Mouse (Mus musculus): ENCODE measurements around the gene Rnps1. TPM values are rescaled to one million over a fixed set of nuclear protein-coding genes. Genes with fewer than 3 reads are reported as not detected.
"Not testable (repeated sequence)": the region's sequence is repeated elsewhere in the genome, so short reads cannot be mapped to it uniquely, and the experiment has no call there.

Gene Rnps1
- polyA plus RNA-seq, 1 experiment from 2014 or later: 196 TPM

DNA sequence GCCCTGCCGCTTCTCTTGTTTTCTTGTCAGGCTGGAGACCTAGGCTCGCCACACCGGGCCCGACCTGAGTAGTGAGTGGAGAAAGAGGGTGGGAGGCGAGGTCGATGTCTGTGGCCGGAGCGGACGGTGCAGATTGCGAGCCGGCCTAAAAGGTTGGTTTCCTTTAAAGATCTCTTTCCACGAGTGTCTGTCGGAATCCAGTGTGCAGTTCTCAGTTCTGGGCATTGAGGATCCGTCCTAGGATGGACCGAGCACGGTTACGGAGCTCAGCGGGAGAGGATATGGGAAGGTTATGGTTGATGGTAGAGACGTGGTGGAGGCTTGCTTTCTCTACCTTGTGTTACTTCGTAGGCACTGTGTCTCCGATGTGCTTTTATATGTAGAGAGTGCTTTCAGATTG lies 646 bp downstream of the Rnps1 start:
- H3K9me3 ChIP-seq (ENCODE audit: control insufficient read depth, low read length): no peaks in the 10 kb centered on the region
- peak overlapping the region; percentile 89 for H3K9ac ChIP-seq (ENCODE audit: low read length)
- no peaks in the 10 kb centered on the region for H3K27me3 ChIP-seq (ENCODE audit: control insufficient read depth, insufficient read depth, low read length)
- H3K27ac ChIP-seq (replicated peaks in 1 of 2; ENCODE audit: control insufficient read depth in 1 of 2, insufficient read depth in 1 of 2, low read depth in 2 of 2, low read length in 2 of 2): peak overlapping the region; percentile 89 to 92
- H3K4me1 ChIP-seq (ENCODE audit: control insufficient read depth in 2 of 2, insufficient read depth in 2 of 2, low read length in 2 of 2): peaks cover 4 to 35% of the 10 kb centered on the region in 2 experiments
- peaks cover 55% of the 10 kb centered on the region for H3K36me3 ChIP-seq (ENCODE audit: control insufficient read depth, insufficient read depth, low read length)
- peak overlapping the region; percentile 55 to 80 for H3K4me3 ChIP-seq (ENCODE audit: control insufficient read depth in 1 of 2, insufficient read depth in 1 of 2, low read depth in 1 of 2, low read length in 2 of 2)
- WGBS: under 1% methylated on average over 21 of the region's 21 CpGs
- peak overlapping the region; percentile 75 for H3K4me2 ChIP-seq (ENCODE audit: low read length)
- no peak for ATAC-seq (ENCODE audit: insufficient number of reproducible peaks, insufficient read depth, low FRiP score, low read depth)

- WGBS: 88% methylated on average over 3 of the region's 3 CpGs
- H3K27me3 ChIP-seq (ENCODE audit: control insufficient read depth, insufficient read depth, low read length): no peaks in the 10 kb centered on the region
- peak overlapping the region; percentile 89 for H3K9ac ChIP-seq (ENCODE audit: low read length)
- H3K9me3 ChIP-seq (ENCODE audit: control insufficient read depth, low read length): no peaks in the 10 kb centered on the region
- H3K4me1 ChIP-seq (ENCODE audit: control insufficient read depth in 2 of 2, insufficient read depth in 2 of 2, low read length in 2 of 2): peaks cover 4 to 35% of the 10 kb centered on the region in 2 experiments
- peaks cover 56% of the 10 kb centered on the region for H3K36me3 ChIP-seq (ENCODE audit: control insufficient read depth, insufficient read depth, low read length)
- H3K4me2 ChIP-seq (ENCODE audit: low read length): peak overlapping the region; percentile 75
- H3K27ac ChIP-seq (replicated peaks in 1 of 2; ENCODE audit: control insufficient read depth in 1 of 2, insufficient read depth in 1 of 2, low read depth in 2 of 2, low read length in 2 of 2): no peak overlapping the region
- no peak for ATAC-seq (ENCODE audit: insufficient number of reproducible peaks, insufficient read depth, low FRiP score, low read depth)
- H3K4me3 ChIP-seq (ENCODE audit: control insufficient read depth in 1 of 2, insufficient read depth in 1 of 2, low read depth in 1 of 2, low read length in 2 of 2): peak overlapping the region in 1 of 2 experiments; percentile 80; a peak in 3 of 4 replicates
These were observed 1.8 kb downstream of the Rnps1 start for GRCm38 (mm10) chr17:24416051-24416652.

DNA sequence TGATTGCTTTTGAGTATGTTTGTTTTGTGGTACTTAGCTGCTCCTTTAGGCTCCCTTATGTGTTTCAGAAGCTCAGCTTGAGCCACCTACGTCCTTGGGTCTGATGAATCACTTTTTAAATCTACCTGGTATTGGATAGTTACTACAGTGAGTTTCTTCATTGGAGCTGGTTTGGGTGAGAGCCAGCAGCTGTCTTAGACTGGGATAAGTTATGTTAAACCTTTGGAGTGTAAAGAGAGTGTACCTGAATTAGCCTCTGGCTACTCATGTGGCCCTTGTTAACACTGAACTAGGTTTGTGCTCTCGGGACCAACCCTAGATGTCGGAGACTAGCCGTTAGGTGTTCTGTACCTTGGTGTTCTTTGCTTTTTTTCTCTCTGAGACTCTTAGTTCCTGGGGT lies 8.7 kb downstream of the Rnps1 start:
- 90% methylated on average over 4 of the region's 4 CpGs for WGBS
- Histone ChIP-seq H3K9ac (ENCODE audit: low read length) (no peak overlapping the region), H3K4me1 (ENCODE audit: control insufficient read depth in 2 of 2, insufficient read depth in 2 of 2, low read length in 2 of 2) (peaks cover 3 to 4% of the 10 kb centered on the region in 2 experiments; a peak in 2 of 4 replicates), H3K27me3 (ENCODE audit: control insufficient read depth, insufficient read depth, low read length) (no peaks in the 10 kb centered on the region), H3K4me3 (ENCODE audit: control insufficient read depth in 1 of 2, insufficient read depth in 1 of 2, low read depth in 1 of 2, low read length in 2 of 2) (no peak overlapping the region), H3K27ac (replicated peaks in 1 of 2; ENCODE audit: control insufficient read depth in 1 of 2, insufficient read depth in 1 of 2, low read depth in 2 of 2, low read length in 2 of 2) (no peak overlapping the region), H3K4me2 (ENCODE audit: low read length) (no peak overlapping the region), H3K36me3 (ENCODE audit: control insufficient read depth, insufficient read depth, low read length) (peaks cover 77% of the 10 kb centered on the region), H3K9me3 (ENCODE audit: control insufficient read depth, low read length) (no peaks in the 10 kb centered on the region)
- ATAC-seq (ENCODE audit: insufficient number of reproducible peaks, insufficient read depth, low FRiP score, low read depth): no peak

DNA sequence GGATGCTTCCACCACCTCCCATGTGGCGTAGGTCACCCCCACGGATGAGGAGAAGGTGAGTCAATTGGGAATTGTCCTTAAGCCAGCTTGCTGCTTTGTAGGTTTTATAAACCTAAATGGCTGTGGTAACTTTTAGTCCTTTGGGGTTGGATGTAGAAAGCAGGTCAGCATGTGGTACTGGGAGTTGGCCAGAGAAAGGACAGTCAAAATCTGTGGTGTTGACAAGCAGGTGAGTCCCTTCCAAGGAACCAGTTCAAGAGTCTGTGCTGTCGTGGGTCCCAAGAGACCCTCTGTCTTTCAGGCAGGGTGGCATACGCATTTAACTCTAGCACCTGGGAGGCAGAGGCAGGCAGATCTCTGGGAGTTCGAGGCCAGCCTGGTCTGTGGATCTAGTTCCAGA lies 10.1 kb downstream of the Rnps1 start:
- Histone ChIP-seq H3K27ac (replicated peaks in 1 of 2; ENCODE audit: control insufficient read depth in 1 of 2, insufficient read depth in 1 of 2, low read depth in 2 of 2, low read length in 2 of 2) (no peak overlapping the region), H3K27me3 (ENCODE audit: control insufficient read depth, insufficient read depth, low read length) (no peaks in the 10 kb centered on the region), H3K4me1 (ENCODE audit: control insufficient read depth in 2 of 2, insufficient read depth in 2 of 2, low read length in 2 of 2) (peaks cover 12 to 13% of the 10 kb centered on the region in 2 experiments), H3K9me3 (ENCODE audit: control insufficient read depth, low read length) (no peaks in the 10 kb centered on the region), H3K4me3 (ENCODE audit: control insufficient read depth in 1 of 2, insufficient read depth in 1 of 2, low read depth in 1 of 2, low read length in 2 of 2) (no peak overlapping the region), H3K36me3 (ENCODE audit: control insufficient read depth, insufficient read depth, low read length) (peaks cover 63% of the 10 kb centered on the region), H3K4me2 (ENCODE audit: low read length) (no peak overlapping the region), H3K9ac (ENCODE audit: low read length) (no peak overlapping the region)
- ATAC-seq (ENCODE audit: insufficient number of reproducible peaks, insufficient read depth, low FRiP score, low read depth): no peak
- 91% methylated on average over 5 of the region's 5 CpGs for WGBS

- not testable (repeated sequence) for H3K27me3 ChIP-seq (ENCODE audit: control insufficient read depth, insufficient read depth, low read length); H3K4me2 ChIP-seq (ENCODE audit: low read length); H3K9ac ChIP-seq (ENCODE audit: low read length); ATAC-seq (ENCODE audit: insufficient number of reproducible peaks, insufficient read depth, low FRiP score, low read depth); H3K9me3 ChIP-seq (ENCODE audit: control insufficient read depth, low read length); H3K27ac ChIP-seq (replicated peaks in 1 of 2; ENCODE audit: control insufficient read depth in 1 of 2, insufficient read depth in 1 of 2, low read depth in 2 of 2, low read length in 2 of 2); H3K4me3 ChIP-seq (ENCODE audit: control insufficient read depth in 1 of 2, insufficient read depth in 1 of 2, low read depth in 1 of 2, low read length in 2 of 2)
- WGBS: 98% methylated on average over 4 of the region's 8 CpGs
- Histone ChIP-seq H3K4me1 (ENCODE audit: control insufficient read depth in 2 of 2, insufficient read depth in 2 of 2, low read length in 2 of 2) (peaks cover 18 to 19% of the 10 kb centered on the region in 2 experiments), H3K36me3 (ENCODE audit: control insufficient read depth, insufficient read depth, low read length) (peaks cover 55% of the 10 kb centered on the region)
These were observed 11.0 kb downstream of the Rnps1 start for GRCm38 (mm10) chr17:24425326-24425725.

DNA sequence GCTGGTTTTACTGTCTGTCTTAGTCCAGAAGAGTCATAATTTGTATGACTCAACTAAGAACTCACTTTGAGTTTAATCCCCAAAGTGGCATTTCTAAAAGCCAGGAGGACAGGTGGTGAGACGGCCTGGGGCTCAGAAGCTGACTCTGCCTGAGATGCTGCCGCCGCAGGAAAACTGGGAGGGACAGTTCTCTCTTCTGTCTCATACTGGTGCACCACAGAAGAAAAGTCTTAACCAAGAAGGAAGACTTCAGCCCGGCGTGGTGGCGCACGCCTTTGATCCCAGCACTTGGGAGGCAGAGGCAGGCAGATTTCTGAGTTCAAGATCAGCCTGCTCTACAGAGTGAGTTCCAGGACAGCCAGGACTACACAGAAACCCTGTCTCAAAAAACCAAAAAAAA lies 11.5 kb downstream of the Rnps1 start:
- no peaks in the 10 kb centered on the region for H3K27me3 ChIP-seq (ENCODE audit: control insufficient read depth, insufficient read depth, low read length)
- H3K9me3 ChIP-seq (ENCODE audit: control insufficient read depth, low read length): no peaks in the 10 kb centered on the region
- WGBS: 86% methylated on average over 7 of the region's 7 CpGs
- no peak for ATAC-seq (ENCODE audit: insufficient number of reproducible peaks, insufficient read depth, low FRiP score, low read depth)
- peak overlapping the region; percentile 63 for H3K4me2 ChIP-seq (ENCODE audit: low read length)
- 0 out of 2 replicates have a peak overlapping the region, but pooled peaks have one; percentile 92 for H3K9ac ChIP-seq (ENCODE audit: low read length)
- H3K4me3 ChIP-seq (ENCODE audit: control insufficient read depth in 1 of 2, insufficient read depth in 1 of 2, low read depth in 1 of 2, low read length in 2 of 2): peak overlapping the region in 1 of 2 experiments; percentile 68; a peak in 1 of 4 replicates
- peaks cover 49% of the 10 kb centered on the region for H3K36me3 ChIP-seq (ENCODE audit: control insufficient read depth, insufficient read depth, low read length)
- H3K27ac ChIP-seq (replicated peaks in 1 of 2; ENCODE audit: control insufficient read depth in 1 of 2, insufficient read depth in 1 of 2, low read depth in 2 of 2, low read length in 2 of 2): peak overlapping the region; percentile 46 to 94; a peak in 3 of 4 replicates
- H3K4me1 ChIP-seq (ENCODE audit: control insufficient read depth in 2 of 2, insufficient read depth in 2 of 2, low read length in 2 of 2): peaks cover 21% of the 10 kb centered on the region in 2 experiments

DNA sequence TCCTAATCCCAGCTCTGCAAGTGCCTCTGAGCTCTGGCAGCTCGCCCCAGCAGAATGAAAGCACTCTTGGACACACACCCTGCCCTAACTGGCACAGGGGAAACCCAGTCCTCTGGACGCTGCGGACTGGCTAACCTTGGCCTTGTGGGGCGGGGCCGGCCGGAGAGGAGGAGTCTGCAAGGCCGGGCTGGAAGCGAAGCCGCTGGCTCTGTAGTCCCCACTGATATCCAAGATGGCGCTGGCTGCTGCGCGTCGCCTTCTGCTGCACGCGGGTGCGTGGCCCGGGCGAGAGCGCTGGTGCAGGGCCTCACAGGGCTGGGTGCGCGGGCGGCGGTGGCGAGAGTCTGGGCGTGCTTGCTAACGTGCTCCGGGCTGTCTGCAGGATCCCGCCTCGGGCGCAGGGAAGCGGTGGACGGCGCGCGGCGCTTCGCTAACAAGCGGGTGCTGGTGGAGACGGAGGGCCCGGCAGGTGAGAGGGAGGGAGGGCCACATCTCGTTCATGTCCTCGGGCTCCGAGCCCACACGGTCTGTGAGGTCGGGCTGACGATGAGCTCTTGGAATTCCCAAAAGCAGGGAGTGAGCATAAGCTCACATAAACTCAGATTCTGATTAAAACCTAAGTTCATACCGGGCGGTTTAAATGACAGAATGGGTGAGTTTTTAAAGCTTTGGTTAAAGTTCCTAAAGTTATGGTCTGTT lies 12.3 kb downstream of the Rnps1 start, which contains the start of gene Eci1:
Gene Eci1 (plus strand): TSS at position 171 of the 699 bp plus-strand sequence.
- WGBS: under 1% methylated on average over 48 of the region's 48 CpGs
- Histone ChIP-seq H3K36me3 (ENCODE audit: control insufficient read depth, insufficient read depth, low read length) (peaks cover 42% of the 10 kb centered on the region), H3K27ac (replicated peaks in 1 of 2; ENCODE audit: control insufficient read depth in 1 of 2, insufficient read depth in 1 of 2, low read depth in 2 of 2, low read length in 2 of 2) (peak within 1 kb of the TSS; percentile 94 to 96), H3K9ac (ENCODE audit: low read length) (peak within 1 kb of the TSS; percentile 92), H3K4me2 (ENCODE audit: low read length) (peak within 1 kb of the TSS; percentile 63), H3K4me1 (ENCODE audit: control insufficient read depth in 2 of 2, insufficient read depth in 2 of 2, low read length in 2 of 2) (peaks cover 21% of the 10 kb centered on the region in 2 experiments), H3K9me3 (ENCODE audit: control insufficient read depth, low read length) (no peaks in the 10 kb centered on the region), H3K4me3 (ENCODE audit: control insufficient read depth in 1 of 2, insufficient read depth in 1 of 2, low read depth in 1 of 2, low read length in 2 of 2) (peak within 1 kb of the TSS; percentile 68 to 79), H3K27me3 (ENCODE audit: control insufficient read depth, insufficient read depth, low read length) (no peaks in the 10 kb centered on the region)
- ATAC-seq (ENCODE audit: insufficient number of reproducible peaks, insufficient read depth, low FRiP score, low read depth): peak; percentile 95

Data from heart, embryonic 14.5 days (tissue).